Mouse (Mus musculus) regulatory T cell (primary cell): ENCODE measurements around the gene Rab5c.

Source experiments
- in situ Hi-C: fragments of 300-600 bp; cut with MboI, MseI; formaldehyde crosslinking; loops from one replicate; pipeline ENCODE4 v1.15.1; 2025; ENCODE audit warnings: high pct_unique_total_duplicates

Rab5c gene

GRCm38 (mm10) chr11:100721776-100722492 lies 16.1 kb downstream of the Rab5c start:
- in situ Hi-C loops, result no loop called here

GRCm38 (mm10) chr11:100721254-100721653 lies 16.8 kb downstream of the Rab5c start:
- in situ Hi-C loops, result no loop called here

- in situ Hi-C loops, result no loop called here
These were observed 17.7 kb downstream of the Rab5c start for GRCm38 (mm10) chr11:100720345-100720744.

- in situ Hi-C loops, result no loop called here
These were observed 18.1 kb downstream of the Rab5c start for GRCm38 (mm10) chr11:100719893-100720292.

GRCm38 (mm10) chr11:100719312-100719711 lies 18.7 kb downstream of the Rab5c start:
- in situ Hi-C loops, result no loop called here

GRCm38 (mm10) chr11:100718866-100719265 lies 19.1 kb downstream of the Rab5c start:
- in situ Hi-C loops, result no loop called here

- in situ Hi-C loops, result no loop called here
These were observed 19.6 kb downstream of the Rab5c start for GRCm38 (mm10) chr11:100718462-100718861.

- in situ Hi-C loops, result no loop called here
These were observed 21.4 kb downstream of the Rab5c start for GRCm38 (mm10) chr11:100716649-100717048.

- in situ Hi-C loops, result no loop called here
These were observed 23.1 kb downstream of the Rab5c start for GRCm38 (mm10) chr11:100714948-100715347.

- in situ Hi-C loops, result no loop called here
These were observed 23.5 kb downstream of the Rab5c start for GRCm38 (mm10) chr11:100714534-100714915.

- in situ Hi-C loops, result no loop called here
These were observed 24.1 kb downstream of the Rab5c start, which contains the start of gene Hspb9 for GRCm38 (mm10) chr11:100713735-100714533. Hspb9 (plus strand) TSS chr11:100713850.

- in situ Hi-C loops, result no loop called here
These were observed 24.8 kb downstream of the Rab5c start for GRCm38 (mm10) chr11:100713174-100713573.

- in situ Hi-C loops, result no loop called here
These were observed 26.0 kb downstream of the Rab5c start, which contains the start of gene Kat2a for GRCm38 (mm10) chr11:100711783-100712615. Kat2a (minus strand) TSS chr11:100712465.

GRCm38 (mm10) chr11:100710977-100711376 lies 27.0 kb downstream of the Rab5c start:
- in situ Hi-C loops, result no loop called here

GRCm38 (mm10) chr11:100710528-100710927 lies 27.5 kb downstream of the Rab5c start:
- in situ Hi-C loops, result no loop called here

GRCm38 (mm10) chr11:100709201-100709810 lies 28.7 kb downstream of the Rab5c start:
- in situ Hi-C loops, result loop anchor here (5.0 kb wide), 2 partner anchors 63 to 142 kb away; partner anchors contain the start of gene Ghdc

GRCm38 (mm10) chr11:100705095-100705747 lies 32.8 kb downstream of the Rab5c start:
- in situ Hi-C loops, result loop anchor here (5.0 kb wide), 2 partner anchors 67 to 138 kb away; partner anchors contain the start of gene Ghdc

- in situ Hi-C loops, result no loop called here
These were observed 34.0 kb downstream of the Rab5c start, which contains the start of gene Dhx58 for GRCm38 (mm10) chr11:100703851-100704531. Dhx58 (minus strand) TSS chr11:100704271.

GRCm38 (mm10) chr11:100703366-100703765 lies 34.6 kb downstream of the Rab5c start:
- in situ Hi-C loops, result no loop called here

GRCm38 (mm10) chr11:100702906-100703305 lies 35.1 kb downstream of the Rab5c start:
- in situ Hi-C loops, result no loop called here
